Mouse (Mus musculus) B cell, adult 62 days (primary cell): Measurements from ENCODE around the gene Olfr152. TPM values are rescaled to one million over a fixed set of nuclear protein-coding genes. Genes with fewer than 3 reads are reported as not detected.

Experiments
- total RNA-seq: library from RNA; stranded (reverse); gene quantifications from 4 replicates; pipeline ENCODE4 v1.2.4, GENCODE M21; 2023

Olfr152 gene
- not detected in 4 replicates for total RNA-seq

DNA sequence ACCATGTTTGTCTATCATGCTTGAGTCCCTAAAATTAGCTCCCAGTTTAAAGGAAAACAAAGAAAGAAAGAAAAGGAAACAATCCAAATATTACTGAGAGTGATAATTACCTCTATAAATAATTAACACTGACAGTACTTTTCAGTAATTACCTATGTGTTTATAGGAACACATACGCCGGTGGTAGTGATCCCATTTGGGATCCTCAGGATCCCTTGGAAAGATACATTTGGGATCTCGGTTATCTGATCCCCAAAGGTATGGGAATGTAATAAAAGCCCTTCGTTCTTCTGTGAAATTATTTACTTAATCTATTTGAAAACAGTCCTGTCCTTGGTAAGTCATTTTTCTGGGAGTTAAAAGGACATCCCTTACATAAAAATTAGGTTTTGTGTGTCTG, at the start of gene Olfr152:
Gene Olfr152, plus strand, starts transcription at position 301 of the 400 bp plus-strand sequence.

DNA sequence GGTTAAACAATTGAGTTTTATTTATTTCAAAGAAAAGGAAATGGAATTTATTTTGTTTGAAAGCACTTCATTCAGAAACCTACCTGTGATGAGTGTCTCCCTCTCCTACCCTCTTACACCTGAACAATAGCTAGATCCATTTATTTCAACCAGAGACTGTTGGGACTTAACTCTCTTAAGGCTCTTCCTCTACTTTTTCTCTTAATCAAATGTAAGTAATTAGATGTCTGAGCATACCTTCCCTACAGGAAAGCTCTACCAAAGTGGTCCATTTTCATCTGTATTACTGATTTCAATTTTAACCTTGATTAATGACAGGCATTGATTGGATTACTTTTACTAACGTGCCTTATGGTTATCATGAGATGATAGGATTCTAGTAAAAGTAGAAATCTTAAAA, 39.4 kb upstream of the Olfr152 start, which contains the start of gene Olfr1138:
Gene Olfr1138, minus strand, starts transcription at position 101 of the 400 bp plus-strand sequence.

DNA sequence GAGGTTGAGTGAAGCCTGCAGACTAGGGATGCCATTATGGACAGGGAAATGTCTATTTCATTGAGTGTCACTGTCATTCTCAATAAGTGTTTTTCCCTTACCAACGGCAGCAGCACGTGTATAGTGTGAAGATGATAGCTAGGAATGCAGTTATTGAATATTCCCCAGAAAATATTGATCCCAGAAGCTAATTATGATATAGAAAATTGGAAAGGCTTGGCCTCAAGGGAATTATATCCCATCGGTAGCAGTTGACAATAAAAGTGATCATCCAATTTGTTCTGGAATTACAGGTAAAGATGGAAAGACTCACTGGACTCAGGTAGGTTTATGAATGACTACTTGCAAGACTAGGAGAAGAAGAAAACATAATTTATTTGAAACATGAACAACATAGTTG, 35.8 kb upstream of the Olfr152 start, which contains the start of gene Olfr1140:
Gene Olfr1140, plus strand, starts transcription at position 301 of the 400 bp plus-strand sequence.

DNA sequence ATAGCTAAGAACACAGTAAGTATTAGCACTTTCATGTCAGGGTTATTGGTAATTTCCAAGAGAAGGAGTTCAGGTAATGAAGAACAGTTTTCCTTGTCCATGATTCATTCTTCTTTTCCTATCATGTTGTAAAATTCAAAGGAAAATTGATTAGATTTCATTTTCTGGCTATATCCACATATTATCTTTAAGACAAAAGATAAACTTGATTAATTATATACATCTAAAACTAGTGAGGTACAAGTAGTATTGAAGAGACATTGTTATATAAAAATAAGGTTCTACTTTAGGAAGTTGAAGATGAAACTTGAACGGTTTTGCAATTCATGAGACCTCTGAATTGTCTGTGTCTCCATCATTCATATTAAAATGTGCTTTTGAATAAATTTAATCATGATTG, 25.4 kb upstream of the Olfr152 start, which contains the start of gene Olfr1141:
Gene Olfr1141, minus strand, starts transcription at position 101 of the 400 bp plus-strand sequence.

DNA sequence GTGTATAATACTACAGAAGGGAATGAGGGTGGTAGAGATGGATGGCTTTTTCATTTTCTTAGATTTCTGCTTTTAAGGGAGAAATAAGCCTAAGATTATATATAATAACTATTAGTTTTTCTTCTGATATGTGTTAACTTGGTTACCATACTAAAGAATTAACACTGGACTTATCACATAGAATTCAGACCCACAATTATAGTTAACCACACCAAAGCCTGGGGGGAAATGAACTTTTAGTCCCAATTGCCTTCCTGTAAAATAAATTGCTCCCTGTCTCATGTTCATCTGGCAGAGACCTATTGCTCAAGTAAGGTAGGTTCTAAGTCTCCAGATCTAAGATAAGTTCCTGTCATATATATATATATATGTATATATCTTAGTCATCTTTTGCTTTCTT, 21.0 kb downstream of the Olfr152 start, which contains the start of gene Olfr1143:
Gene Olfr1143, plus strand, starts transcription at position 301 of the 400 bp plus-strand sequence.

DNA sequence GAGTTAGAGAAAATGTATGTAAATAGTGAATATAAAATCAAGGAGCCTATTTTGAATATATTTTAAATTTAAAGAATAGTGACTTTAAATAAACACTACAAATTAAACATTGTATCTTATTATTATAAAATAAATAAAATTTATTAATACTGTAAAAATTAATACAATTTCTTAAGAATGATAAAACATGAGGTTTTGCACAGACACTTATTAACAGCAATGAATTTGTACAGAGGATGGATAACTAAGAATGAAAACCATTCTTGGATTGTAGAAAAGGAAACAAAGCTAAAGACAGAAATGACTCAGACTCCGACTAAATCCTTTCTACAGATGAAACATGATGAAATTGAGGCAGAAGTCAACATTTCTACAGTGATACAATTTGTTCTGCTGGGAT, 30.2 kb downstream of the Olfr152 start, which contains the start of gene Olfr1145:
Gene Olfr1145, plus strand, starts transcription at position 301 of the 400 bp plus-strand sequence.

DNA sequence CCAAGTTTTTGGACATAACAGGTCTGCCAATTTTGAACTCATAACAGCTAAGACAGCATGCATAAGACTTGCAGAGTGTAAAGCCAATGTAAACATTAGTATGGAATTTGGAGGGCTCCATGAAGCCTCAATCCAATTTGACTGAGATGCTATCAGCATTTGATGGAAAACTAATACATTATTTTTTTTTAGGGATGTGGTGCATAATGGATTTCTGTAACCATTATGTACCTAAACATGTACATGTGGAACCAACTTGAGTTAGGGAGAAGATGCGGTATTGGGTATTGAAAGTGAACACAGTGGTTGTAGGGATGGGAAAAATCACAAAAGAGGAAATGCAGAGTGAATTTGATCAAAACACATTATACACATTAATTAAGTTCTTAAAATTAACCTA, 51.0 kb downstream of the Olfr152 start, which contains the start of gene Olfr1148:
Gene Olfr1148, plus strand, starts transcription at position 301 of the 400 bp plus-strand sequence.

Other genes with a start within 250 kb of the Olfr152 start
- gene Olfr153, start 247.7 kb upstream of the Olfr152 start, total RNA-seq: not detected in 4 replicates
- not detected in 4 replicates for gene Olfr1128, start 233.9 kb upstream of the Olfr152 start, total RNA-seq
- gene Olfr1129, start 205.6 kb upstream of the Olfr152 start, total RNA-seq: not detected in 4 replicates
- gene Olfr1130, start 173.3 kb upstream of the Olfr152 start, total RNA-seq: not detected in 4 replicates
- gene Olfr1131, start 152.4 kb upstream of the Olfr152 start, total RNA-seq: not detected in 4 replicates
- not detected in 4 replicates for gene Olfr1132, start 141.9 kb upstream of the Olfr152 start, total RNA-seq
- not detected in 4 replicates for gene Olfr1133, start 132.1 kb upstream of the Olfr152 start, total RNA-seq
- gene Olfr1134, start 121.0 kb upstream of the Olfr152 start, total RNA-seq: not detected in 4 replicates
- not detected in 4 replicates for gene Olfr1135, start 105.8 kb upstream of the Olfr152 start, total RNA-seq
- not detected in 4 replicates for gene Olfr1136, start 85.5 kb upstream of the Olfr152 start, total RNA-seq
- gene Olfr1137, start 66.3 kb upstream of the Olfr152 start, total RNA-seq: not detected in 4 replicates
- gene Olfr1138, start 39.5 kb upstream of the Olfr152 start, total RNA-seq: not detected in 4 replicates
- not detected in 4 replicates for gene Olfr1140, start 35.7 kb upstream of the Olfr152 start, total RNA-seq
- gene Olfr1141, start 25.5 kb upstream of the Olfr152 start, total RNA-seq: not detected in 4 replicates
- not detected in 4 replicates for gene Olfr1143, start 21.1 kb downstream of the Olfr152 start, total RNA-seq
- not detected in 4 replicates for gene Olfr1145, start 30.3 kb downstream of the Olfr152 start, total RNA-seq
- gene Olfr1148, start 51.0 kb downstream of the Olfr152 start, total RNA-seq: not detected in 4 replicates
- not detected in 4 replicates for gene Olfr1150-ps1, start 64.5 kb downstream of the Olfr152 start, total RNA-seq
- not detected in 4 replicates for gene Olfr1151, start 76.4 kb downstream of the Olfr152 start, total RNA-seq
- not detected in 4 replicates for gene Olfr1152, start 87.0 kb downstream of the Olfr152 start, total RNA-seq
- not detected in 4 replicates for gene Olfr1153, start 115.5 kb downstream of the Olfr152 start, total RNA-seq
- not detected in 4 replicates for gene Olfr1154, start 125.7 kb downstream of the Olfr152 start, total RNA-seq
- gene Olfr1155, start 165.7 kb downstream of the Olfr152 start, total RNA-seq: not detected in 4 replicates
- not detected in 4 replicates for gene Olfr1156, start 173.6 kb downstream of the Olfr152 start, total RNA-seq
- not detected in 4 replicates for gene Olfr1157, start 188.8 kb downstream of the Olfr152 start, total RNA-seq
- not detected in 4 replicates for gene Olfr74, start 195.2 kb downstream of the Olfr152 start, total RNA-seq
- not detected in 4 replicates for gene Olfr1158, start 210.6 kb downstream of the Olfr152 start, total RNA-seq
- gene Olfr1160, start 228.8 kb downstream of the Olfr152 start, total RNA-seq: not detected in 4 replicates
- gene Olfr1161, start 243.3 kb downstream of the Olfr152 start, total RNA-seq: not detected in 4 replicates